Mouse (Mus musculus) central nervous system, embryonic 14 days (tissue): ENCODE data around the gene Immp1l. TPM values are rescaled to one million over a fixed set of nuclear protein-coding genes. Genes with fewer than 3 reads are reported as not detected.

Experiments
- polyA plus RNA-seq: library from polyadenylated mRNA; depleted of rRNA; stranded (reverse); fragments of >200 nt; gene quantifications from 2 replicates; pipeline ENCODE4 v1.2.3, GENCODE M21; 2012; rRNA removed

Immp1l gene
- 47.6 and 51.5 TPM in 2 replicates for polyA plus RNA-seq

GRCm38 (mm10) chr2:105903896-105904756 is at the start of gene Immp1l, which contains the start of gene Elp4:
Gene Immp1l (plus strand): TSS chr2:105904638.
Gene Elp4 (minus strand): TSS chr2:105904564.

GRCm38 (mm10) chr2:106002835-106003739 is 98.6 kb downstream of the Immp1l start, which contains the start of gene Dnajc24:
Gene Dnajc24 (minus strand): TSS chr2:106003549.

Other genes with a start within 250 kb of the Immp1l start
- 49.2 and 69.7 TPM in 2 replicates for gene Pax6, start 235.7 kb upstream of the Immp1l start, polyA plus RNA-seq
- gene Elp4, start 74 bp upstream of the Immp1l start, polyA plus RNA-seq: 14.4 and 16.6 TPM in 2 replicates
- 28.4 and 33.3 TPM in 2 replicates for gene Dnajc24, start 98.9 kb downstream of the Immp1l start, polyA plus RNA-seq